In the genomic region with DNA sequence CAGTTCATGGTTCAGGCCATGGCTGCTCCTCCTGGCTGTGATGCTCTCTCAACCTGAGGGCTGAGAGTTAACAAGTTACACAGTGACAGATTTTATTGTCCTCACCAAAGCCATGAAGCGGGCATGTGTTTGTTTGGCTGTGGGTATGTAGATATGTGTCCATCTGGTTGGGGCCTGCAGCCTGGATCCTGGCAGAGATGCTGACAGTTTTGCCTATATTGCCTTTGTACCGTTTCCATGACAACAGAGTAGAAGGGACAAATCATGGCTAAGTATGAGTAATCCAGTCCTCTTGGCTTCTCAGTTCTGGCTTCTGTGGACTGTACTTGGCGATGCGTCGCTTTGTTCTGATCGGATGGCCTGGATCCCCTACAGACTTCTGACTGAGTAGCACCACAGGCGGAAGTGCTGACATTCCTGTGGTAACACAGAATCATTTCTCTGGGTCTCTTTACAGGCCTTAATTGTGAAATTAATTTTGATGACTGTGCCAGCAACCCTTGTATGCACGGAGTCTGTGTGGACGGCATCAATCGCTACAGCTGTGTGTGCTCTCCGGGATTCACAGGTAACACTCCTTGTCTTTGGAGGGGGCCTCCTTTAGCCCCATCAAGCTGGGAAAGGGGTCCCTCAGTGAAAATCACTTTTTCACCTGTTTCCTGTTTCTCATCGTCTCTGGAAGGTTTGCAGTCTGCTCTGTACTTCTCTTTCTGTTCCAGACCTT, we compare ENCODE assay signal across 9 mouse cellular contexts. TPM values are rescaled to one million over a fixed set of nuclear protein-coding genes. Genes with fewer than 3 reads are reported as not detected.
DNase-seq lines count a peak whose midpoint lies in the region; ATAC-seq lines count a peak whose summit lies in the region.
"Had no signal": no experiment of that assay in that cellular context is flagged by ENCODE, and none has a peak within 500 bp of the region (broad histone marks: within the 10 kb centered on the region; RNA-seq: fewer than 3 reads in every experiment).

No protein-coding gene starts in this region.

- H3K9ac ChIP-seq in embryonic facial prominence, embryonic 12.5 days = no peak overlapping the region
- no peak overlapping the region for H3K9ac ChIP-seq in hindbrain, embryonic 13.5 days
- no peak overlapping the region; the same call in 1 of the 2 replicates for H3K9ac ChIP-seq in midbrain, embryonic 13.5 days (replicated peaks)

- no peaks in the 10 kb centered on the region for H3K27me3 ChIP-seq in embryonic facial prominence, embryonic 12.5 days
- no peaks in the 10 kb centered on the region for H3K27me3 ChIP-seq in embryonic facial prominence, embryonic 10.5 days (replicated peaks; ENCODE audit: low read depth, poor library complexity, severe bottlenecking)
- no peaks in the 10 kb centered on the region; the same call in 1 of the 2 replicates for H3K27me3 ChIP-seq in hindbrain, embryonic 13.5 days
- H3K27me3 ChIP-seq in midbrain, embryonic 13.5 days = no peaks in the 10 kb centered on the region

- H3K36me3 ChIP-seq in embryonic facial prominence, embryonic 12.5 days = peaks cover 83% of the 10 kb centered on the region
- peaks cover 95% of the 10 kb centered on the region for H3K36me3 ChIP-seq in embryonic facial prominence, embryonic 10.5 days (replicated peaks)
- H3K36me3 ChIP-seq in hindbrain, embryonic 13.5 days = peaks cover 15% of the 10 kb centered on the region
- H3K36me3 ChIP-seq in midbrain, embryonic 13.5 days = peaks cover 18% of the 10 kb centered on the region

- peak overlapping the region; percentile 52; the same call in 1 of the 2 replicates for H3K27ac ChIP-seq in embryonic facial prominence, embryonic 12.5 days
- H3K27ac ChIP-seq in embryonic facial prominence, embryonic 10.5 days (replicated peaks) = no peak overlapping the region
- H3K27ac ChIP-seq in hindbrain, embryonic 13.5 days = peak overlapping the region; percentile 78
- peak overlapping the region; percentile 8 for H3K27ac ChIP-seq in midbrain, embryonic 13.5 days

- DNase-seq in embryonic facial prominence, embryonic 10.5 days (ENCODE audit: low spot score) = no peak
- DNase-seq in right cerebral cortex, adult 2 months (ENCODE audit: low spot score in 2 of 2) = peak; percentile 32 to 47
- no peak for DNase-seq in right cerebral cortex, postnatal 14 days
- DNase-seq in testis, postnatal 10 days (ENCODE audit: low spot score) = no peak

- H3K4me1 ChIP-seq in embryonic facial prominence, embryonic 12.5 days = peaks cover 39% of the 10 kb centered on the region
- peaks cover 33% of the 10 kb centered on the region for H3K4me1 ChIP-seq in embryonic facial prominence, embryonic 10.5 days
- peaks cover 36% of the 10 kb centered on the region for H3K4me1 ChIP-seq in hindbrain, embryonic 13.5 days (replicated peaks)
- H3K4me1 ChIP-seq in midbrain, embryonic 13.5 days (replicated peaks) = peaks cover 34% of the 10 kb centered on the region

- no peak overlapping the region for H3K4me2 ChIP-seq in embryonic facial prominence, embryonic 12.5 days (replicated peaks)
- no peak overlapping the region for H3K4me2 ChIP-seq in hindbrain, embryonic 13.5 days
- H3K4me2 ChIP-seq in midbrain, embryonic 13.5 days (replicated peaks) = no peak overlapping the region

- no peak for ATAC-seq in embryonic facial prominence, embryonic 12.5 days (ENCODE audit: insufficient number of reproducible peaks, insufficient read depth, low FRiP score, low TSS enrichment)
- peak; percentile 80 for ATAC-seq in hindbrain, embryonic 13.5 days (ENCODE audit: low FRiP score)
- peak; percentile 82 for ATAC-seq in midbrain, embryonic 13.5 days
- no peak for ATAC-seq in megakaryocyte, adult 5-6 weeks (ENCODE audit: poor library complexity, severe bottlenecking)

- H3K9me3 ChIP-seq in embryonic facial prominence, embryonic 12.5 days = peaks cover 9% of the 10 kb centered on the region; the same call in 1 of the 2 replicates
- peaks cover 12% of the 10 kb centered on the region for H3K9me3 ChIP-seq in embryonic facial prominence, embryonic 10.5 days
- H3K9me3 ChIP-seq in hindbrain, embryonic 13.5 days = no peaks in the 10 kb centered on the region
- H3K9me3 ChIP-seq in midbrain, embryonic 13.5 days = no peaks in the 10 kb centered on the region

- H3K4me3 ChIP-seq in embryonic facial prominence, embryonic 12.5 days = no peak overlapping the region
- H3K4me3 ChIP-seq in embryonic facial prominence, embryonic 10.5 days = no peak overlapping the region
- no peak overlapping the region for H3K4me3 ChIP-seq in hindbrain, embryonic 13.5 days
- no peak overlapping the region for H3K4me3 ChIP-seq in midbrain, embryonic 13.5 days (replicated peaks)

- 80% methylated on average over 12 of the region's 12 CpGs for WGBS in embryonic facial prominence, embryonic 12.5 days
- 92% methylated on average over 12 of the region's 12 CpGs for WGBS in embryonic facial prominence, embryonic 10.5 days
- 58% methylated on average over 12 of the region's 12 CpGs for WGBS in hindbrain, embryonic 13.5 days
- 56% methylated on average over 12 of the region's 12 CpGs for WGBS in midbrain, embryonic 13.5 days

RNA-seq across cellular contexts. Expression of gene Adam30, which starts 53.7 kb away (rescaled TPM):
- not detected in 2 replicates for polyA plus RNA-seq in embryonic facial prominence, embryonic 12.5 days (2016; fragmentation: Nextera tagmentation; extraction: Ambion mirVana)
- polyA plus RNA-seq in embryonic facial prominence, embryonic 10.5 days (2016; fragmentation: Nextera tagmentation; extraction: Ambion mirVana) = not detected in 2 replicates
- polyA plus RNA-seq in hindbrain, embryonic 13.5 days (2015; fragmentation: Nextera tagmentation; extraction: Ambion mirVana) = 0.05 TPM in 1 of 2 replicates, not detected in the other
- not detected in 2 replicates for polyA plus RNA-seq in midbrain, embryonic 13.5 days (2015; fragmentation: Nextera tagmentation; extraction: Ambion mirVana)
- 0.18 TPM in 1 of 2 replicates, not detected in the other for total RNA-seq in megakaryocyte, adult 5-6 weeks (2015)
- total RNA-seq in megakaryocyte, adult 5-6 weeks (2017) = 0.04 TPM in 1 of 2 replicates, not detected in the other
- total RNA-seq: layer of hippocampus, postnatal 25 days had no signal

Comparison
In these comparisons a context has a peak if more than half of its experiments do, and no peak if none do; other contexts are left out.
1. DNase-seq: peak in right cerebral cortex, adult 2 months (2 of 2); none in embryonic facial prominence, embryonic 10.5 days (single experiment), right cerebral cortex, postnatal 14 days (single experiment) and testis, postnatal 10 days (single experiment).
2. ATAC-seq: peak in hindbrain, embryonic 13.5 days (single experiment) and midbrain, embryonic 13.5 days (single experiment); none in embryonic facial prominence, embryonic 12.5 days (single experiment) and megakaryocyte, adult 5-6 weeks (single experiment).